Mouse (Mus musculus) thymus, postnatal 4 days (tissue): ENCODE results near the gene Prkg1.
A peak's percentile ranks its signal among the peaks of the same experiment; 100 is the strongest.
"Not testable (repeated sequence)": the region's sequence is repeated elsewhere in the genome, so short reads cannot be mapped to it uniquely, and the experiment has no call there.

Experiments used
- DNase-seq: peaks from one replicate; pipeline ENCODE4 v3.0.0; 2021

Prkg1 gene

DNA sequence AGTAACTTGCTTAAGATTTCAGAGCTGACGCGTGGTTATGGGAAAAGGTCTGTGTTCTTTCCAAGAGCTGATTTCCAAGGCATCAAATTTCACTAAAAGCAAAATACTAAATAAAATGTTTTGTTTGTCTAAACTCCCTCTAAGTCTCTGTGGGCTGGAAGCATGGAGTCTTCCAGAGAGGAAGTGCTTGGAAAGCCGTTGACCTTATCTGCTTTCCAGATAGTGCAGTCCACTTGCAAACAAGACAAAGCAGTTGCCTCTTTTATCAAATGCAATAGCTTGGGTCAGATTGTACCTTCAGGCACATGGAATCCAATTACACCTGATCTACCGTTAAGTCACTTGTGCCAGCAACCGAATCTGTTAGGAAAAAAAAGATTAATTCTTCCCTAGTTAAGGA, 340.5 kb downstream of the Prkg1 start:
- DNase-seq = no peak

DNA sequence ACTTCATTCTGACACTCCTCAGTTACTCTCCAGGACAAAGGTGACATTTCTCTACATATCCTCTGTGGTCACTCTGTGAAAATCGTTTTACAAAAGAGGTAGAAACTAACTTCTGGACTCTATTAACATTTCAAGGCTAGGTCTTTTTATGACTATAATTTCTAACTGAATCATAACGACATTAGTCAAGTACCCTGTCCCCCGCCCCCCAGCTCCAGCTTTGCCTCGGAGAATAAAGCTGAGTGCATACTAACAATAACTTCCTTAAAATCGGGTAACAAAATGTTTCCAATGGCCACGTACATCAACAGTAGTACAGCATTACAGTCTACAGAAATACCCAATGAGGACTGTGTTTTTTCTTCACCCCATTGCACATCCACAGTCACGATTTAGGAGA, 351.3 kb downstream of the Prkg1 start:
- DNase-seq = no peak

DNA sequence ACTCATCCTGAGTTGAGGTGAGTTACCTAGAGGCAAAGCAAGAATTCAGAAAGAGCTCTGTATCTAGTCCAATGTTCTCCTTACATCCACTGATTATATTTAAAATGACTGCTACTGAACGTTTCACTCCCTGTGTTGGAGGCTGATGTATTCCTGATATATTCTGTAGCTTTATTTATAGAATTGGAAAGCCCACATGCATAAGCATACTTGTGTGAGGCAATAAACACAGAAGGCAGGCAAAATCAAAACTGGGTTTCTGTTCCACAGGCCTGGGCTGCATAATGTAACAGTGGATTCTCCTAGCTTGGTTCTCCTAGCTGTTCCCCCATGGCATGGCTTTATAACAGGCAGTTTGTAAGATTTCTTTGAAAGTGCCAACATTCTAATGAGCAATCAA, 368.7 kb downstream of the Prkg1 start:
- no peak for DNase-seq

DNA sequence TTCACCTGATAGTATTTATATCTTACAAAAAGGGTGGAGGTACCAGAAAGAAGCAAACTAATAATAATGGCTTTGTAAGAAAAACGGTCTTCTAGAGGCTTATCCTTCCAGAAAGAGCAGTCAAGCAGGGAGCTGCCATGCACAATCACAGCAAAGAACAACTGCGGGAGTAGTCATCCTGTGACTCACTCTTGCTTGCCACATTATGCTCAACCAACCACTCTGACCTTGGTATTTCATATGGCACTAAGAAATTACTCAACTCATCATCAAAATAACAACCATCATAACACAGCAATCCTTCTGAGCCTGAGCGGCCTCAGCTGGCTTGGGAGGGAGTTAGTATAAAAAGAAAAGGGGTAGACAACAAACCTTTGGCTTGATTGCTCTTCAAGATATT, 379.5 kb downstream of the Prkg1 start:
- DNase-seq = no peak

DNA sequence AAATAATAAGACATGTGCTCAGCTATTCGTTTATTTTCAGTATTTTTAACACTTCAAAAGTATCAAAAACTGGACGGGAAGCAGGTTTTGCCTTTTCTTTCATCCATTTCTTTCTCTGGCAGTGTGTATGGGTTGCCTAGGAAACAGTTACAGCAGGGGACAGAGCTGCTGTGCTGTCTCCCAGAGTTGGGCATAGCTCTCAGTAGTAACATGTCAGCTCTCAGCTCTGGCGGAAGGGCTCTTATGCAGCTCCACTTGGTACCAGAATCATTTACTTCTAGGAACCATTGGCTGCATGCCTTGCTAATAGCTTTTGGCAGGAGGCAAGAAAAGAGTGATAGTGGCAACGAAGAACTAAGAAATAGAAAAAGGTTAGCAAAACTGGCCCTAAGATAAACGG, 381.0 kb downstream of the Prkg1 start:
- no peak for DNase-seq

DNA sequence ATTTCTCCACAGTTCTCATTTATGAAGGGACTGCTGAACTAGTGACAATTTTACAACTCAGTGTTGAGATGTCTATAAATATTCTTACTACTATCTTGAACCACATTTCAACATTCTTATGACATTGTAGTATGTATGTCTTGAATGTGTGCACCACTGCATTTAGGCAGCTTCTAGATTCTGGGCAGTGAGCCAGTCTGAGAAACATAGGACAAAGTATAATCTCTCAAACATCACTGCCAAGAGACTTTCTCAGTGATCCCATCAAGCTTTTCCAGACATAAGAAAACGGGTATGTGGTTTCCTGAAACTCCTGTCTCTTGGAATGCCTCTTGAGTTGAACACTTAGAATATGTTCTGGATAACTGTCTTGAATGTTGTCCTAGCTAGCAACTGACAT, 394.7 kb downstream of the Prkg1 start:
- no peak for DNase-seq

DNA sequence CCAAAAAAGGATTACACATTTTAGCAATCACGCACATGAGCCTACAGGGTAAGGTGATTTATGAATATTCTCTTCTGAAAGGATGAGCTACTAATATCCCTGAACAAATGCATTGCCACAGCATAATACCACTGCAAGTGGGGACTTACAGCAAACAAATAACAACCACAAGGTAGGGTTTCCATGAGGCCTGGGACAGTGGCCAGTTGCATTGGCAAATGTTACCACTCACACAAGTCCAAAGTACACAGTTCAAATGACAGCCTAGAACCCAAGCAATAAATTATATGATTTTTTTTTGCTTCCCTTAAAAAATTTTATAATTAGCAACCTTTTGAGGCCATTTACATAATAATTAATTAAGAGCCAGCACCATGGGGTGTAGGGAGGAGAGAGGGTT, 395.7 kb downstream of the Prkg1 start:
- DNase-seq = no peak

DNA sequence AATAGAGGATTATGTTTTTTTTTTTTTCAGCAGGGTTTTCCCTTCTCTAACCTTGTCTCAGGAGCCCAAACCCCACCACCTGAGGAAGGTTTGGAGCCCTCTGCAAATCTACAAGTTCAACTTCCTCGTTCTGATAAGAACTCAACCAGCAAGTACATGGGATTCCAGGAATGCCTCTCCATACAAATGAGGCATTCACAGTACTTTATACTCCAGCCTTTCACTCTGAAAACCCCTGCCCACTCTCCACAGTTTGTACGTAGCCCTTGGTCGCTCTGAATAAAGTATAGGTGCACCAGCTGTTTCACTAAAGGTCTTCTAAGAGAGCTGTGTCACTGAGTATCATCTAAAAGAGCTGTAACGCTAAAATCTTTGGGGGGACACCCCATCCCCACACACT, 402.8 kb downstream of the Prkg1 start:
- no peak for DNase-seq

DNA sequence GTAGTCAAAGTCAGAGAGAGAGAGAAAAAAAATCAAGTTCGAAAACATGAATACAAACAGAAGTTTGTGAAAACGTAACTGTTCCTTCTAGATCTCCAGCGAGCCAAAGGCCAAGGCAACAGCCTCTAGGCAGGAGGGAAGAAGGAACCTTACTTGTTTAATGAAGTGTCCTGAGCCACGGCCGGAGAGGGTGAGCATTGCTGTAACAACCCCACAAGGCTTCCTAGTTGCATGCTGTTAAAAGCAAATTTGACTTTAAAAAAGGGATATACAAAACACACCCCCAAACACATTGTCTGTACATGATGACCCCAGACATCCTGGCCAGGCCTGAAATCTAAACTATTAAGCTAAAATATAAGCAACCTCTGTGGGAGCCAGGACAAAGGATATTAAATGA, 403.3 kb downstream of the Prkg1 start:
- no peak for DNase-seq

DNA sequence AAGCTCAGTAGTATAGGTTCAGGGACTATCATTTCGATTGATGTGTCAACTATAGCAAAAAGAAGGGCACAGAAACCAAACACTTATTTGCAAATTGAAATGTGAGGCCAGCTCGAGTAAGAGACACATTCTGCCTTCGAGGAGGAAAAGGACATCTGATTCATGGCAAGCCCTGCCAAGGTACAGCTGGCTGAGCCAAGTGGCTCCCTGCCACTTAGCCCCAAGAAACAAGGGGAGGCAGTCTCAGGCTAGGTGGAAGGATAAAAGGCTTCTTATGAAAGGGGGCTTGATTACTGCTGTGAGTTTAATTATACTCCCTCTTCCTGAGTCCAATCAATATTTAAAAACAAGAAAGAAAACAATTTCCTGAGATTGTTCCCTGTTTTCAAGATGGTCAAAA, 403.7 kb downstream of the Prkg1 start:
- DNase-seq = no peak

DNA sequence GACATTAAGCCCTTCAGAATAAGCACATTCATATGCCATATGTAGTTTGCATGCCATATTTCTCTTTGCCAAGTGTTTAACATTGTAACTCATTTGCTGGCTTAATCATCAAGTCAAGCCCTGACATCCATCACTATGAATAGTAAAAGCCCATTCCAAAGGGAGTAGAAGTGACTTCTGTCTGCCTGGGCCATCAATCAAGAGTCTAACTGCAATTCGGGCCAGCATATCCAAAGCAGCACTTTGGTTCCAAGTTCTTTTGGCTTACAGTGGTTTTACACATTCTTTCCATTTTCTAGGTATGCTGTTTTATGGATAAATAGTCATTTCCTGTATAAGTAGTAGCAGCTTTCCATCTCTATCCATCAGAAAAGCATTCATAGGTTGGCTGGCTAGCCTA, 409.9 kb downstream of the Prkg1 start:
- DNase-seq = no peak

DNA sequence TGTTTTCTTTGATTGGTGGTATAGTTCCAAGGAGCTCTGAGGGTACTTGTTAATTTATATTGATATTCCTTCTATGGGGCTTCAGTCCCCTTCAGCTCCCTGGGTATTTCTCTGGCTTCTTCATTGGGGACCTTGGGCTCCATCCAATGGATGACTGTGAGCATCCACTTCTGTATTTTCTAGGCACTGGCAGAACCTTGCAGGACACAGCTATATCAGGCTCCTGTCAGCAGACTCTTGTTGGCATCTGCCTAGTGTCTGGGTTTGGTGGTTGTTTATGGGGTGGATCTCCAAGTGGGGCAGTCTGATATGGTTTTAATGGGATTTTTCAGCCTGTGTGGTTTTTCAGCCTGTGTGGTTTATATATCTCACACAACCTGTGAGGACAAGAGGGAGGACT, 412.0 kb downstream of the Prkg1 start:
- DNase-seq = not testable (repeated sequence)

DNA sequence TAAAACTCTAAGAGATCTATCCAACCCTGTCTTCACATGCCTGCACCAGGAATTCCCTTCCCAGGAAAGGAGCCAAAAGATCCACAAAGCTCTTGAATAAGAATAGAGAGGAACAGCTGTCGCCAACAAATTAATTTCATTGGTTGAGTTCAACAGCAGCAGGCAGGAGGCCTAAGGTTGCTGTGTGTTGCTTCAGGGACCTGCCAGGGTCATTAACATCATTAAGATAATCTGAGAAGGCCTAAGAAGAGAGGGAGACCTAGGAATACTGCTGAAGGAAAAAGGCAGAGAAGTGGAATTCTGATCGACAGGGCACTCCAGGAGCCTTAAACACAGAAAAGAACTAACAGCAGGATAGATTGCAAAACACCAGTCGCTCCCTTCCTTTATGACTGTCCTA, 413.0 kb downstream of the Prkg1 start:
- no peak for DNase-seq

DNA sequence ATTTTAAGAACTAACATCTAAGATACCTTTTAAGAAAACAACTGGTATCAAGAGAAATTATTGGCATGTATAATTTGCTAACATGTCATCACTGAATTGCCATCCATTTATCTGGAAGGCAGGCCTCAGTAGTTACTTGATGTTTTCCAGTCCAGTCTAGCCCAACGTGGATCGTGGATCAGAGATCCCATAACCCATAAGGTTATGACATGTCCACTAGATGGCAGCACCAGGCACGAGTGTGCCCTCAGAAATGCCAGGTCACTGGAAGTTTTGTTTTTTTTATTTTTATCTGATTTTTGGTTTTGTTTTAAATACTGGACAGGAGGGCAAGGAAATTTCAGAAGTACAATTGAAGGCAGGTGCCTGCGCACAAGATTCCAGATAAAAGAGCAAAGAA, 422.7 kb downstream of the Prkg1 start:
- peak; percentile 71 for DNase-seq

DNA sequence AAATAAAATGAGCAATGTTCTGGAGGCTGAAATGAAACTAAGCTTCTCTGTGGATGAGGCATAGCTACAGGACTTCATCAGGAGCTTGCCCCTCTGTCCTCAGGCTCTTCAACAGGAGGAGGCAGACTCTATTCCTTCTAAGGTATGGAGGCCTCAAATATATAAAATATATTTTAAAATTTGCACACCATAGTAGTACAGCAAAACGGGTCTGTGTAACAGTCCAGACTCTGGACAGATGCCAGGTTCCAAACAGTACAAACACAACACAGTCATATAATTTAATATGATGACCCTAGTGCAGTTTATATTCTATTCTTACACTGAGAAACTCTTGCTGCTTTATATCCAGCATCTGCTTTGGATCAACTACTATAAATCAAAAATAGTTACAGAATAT, 423.9 kb downstream of the Prkg1 start:
- no peak for DNase-seq

DNA sequence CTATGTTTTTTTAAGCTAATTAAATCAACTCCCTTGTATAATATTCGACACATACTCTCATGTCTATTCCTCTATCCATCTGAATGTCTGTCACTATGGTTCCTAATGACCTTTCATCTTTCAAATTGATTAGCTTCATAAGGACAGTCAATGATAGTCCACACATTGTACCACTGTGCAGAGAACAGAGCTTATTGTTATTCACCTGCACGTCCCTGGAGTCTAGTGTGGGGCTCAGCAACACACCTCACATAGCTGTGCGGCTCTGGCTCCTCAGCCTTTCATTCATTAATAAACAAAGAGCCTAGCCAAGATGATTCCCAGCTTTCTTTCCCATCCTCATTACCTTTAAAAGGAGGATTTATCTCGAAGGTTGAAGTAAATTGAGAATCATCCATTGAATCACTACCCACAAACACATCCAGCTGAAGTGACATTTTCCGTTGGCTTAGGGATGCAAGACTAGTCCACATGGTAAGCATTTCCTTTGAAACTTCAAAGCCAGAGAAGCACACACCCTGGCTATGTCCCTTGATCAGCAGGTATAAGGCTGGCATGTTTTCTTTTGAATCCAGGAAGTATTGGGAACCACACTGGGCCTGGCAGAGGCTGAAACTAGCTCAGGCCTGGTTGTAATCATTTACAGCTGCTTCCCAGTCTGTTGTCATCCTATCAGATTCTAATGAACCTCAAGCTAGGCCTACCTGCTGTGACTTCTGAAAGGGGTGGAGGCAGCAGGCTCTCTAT, 426.3 kb downstream of the Prkg1 start:
- DNase-seq = no peak

DNA sequence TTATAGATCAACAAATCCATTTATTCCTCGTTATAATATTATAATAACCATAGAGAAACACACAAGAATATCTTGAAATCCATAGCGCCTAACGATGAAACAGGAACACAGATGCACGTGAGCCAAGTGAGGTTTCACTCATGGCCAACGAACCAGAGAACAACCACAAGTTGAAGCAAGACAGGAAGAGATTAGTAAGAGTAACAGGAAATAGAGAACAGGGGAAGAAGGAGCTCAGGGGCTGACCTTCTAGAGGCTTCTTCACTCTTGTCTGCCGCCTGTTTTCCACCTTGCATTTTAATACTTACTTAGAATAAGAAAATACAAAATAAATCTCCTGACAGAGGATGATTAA, 427.0 kb downstream of the Prkg1 start:
- DNase-seq = peak; percentile 10

DNA sequence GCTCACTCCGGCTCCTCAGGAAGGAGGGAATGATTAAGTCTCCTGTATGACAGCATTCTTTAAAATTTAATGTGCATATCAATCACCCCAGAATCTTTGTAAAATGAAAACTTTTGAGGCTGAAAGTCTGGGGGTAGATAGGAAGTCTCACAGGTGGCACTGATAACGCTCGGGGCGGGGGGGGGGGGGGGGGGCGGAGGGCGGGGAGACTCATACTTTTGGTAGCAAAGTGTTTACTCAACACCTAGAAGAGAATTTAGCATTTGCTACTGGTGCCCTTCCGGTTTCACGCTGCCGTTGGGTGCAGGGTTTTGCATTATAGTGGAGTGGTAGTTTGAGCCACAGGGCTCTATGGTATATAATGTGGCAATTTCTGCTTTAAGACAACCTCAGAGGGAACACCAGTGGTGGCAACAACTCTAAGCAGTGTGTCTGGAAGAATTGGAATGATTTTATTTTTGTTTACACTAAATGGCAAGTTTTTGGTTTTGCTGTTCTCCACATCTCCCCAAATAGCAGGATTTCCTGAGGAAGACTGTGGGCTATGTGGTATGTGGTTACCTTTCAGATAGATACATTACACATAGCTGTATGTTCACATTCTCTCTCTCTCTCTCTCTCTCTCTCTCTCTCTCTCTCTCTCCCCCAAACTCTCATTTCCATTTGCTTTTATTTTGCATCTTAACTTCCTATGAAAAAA, 427.5 kb downstream of the Prkg1 start:
- DNase-seq = peak; percentile 39

DNA sequence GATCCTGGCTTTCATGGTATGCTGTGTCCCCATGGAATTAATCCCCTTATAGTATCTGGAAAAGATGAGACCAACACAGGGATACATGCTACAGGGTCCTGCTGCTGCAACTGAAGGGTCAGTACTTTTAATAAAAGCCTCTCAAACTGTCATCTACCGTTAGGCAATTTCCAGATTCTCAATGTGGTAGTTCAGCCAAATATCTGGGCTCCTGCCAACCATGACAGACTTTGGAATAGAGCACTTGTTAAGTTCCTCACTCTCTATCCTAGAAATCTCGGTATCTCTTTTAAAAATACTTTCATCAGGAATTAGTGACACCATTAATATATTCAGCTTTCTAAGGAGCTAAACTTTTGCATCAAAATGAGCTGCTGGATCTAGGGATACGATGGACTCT, 428.5 kb downstream of the Prkg1 start:
- DNase-seq = no peak

DNA sequence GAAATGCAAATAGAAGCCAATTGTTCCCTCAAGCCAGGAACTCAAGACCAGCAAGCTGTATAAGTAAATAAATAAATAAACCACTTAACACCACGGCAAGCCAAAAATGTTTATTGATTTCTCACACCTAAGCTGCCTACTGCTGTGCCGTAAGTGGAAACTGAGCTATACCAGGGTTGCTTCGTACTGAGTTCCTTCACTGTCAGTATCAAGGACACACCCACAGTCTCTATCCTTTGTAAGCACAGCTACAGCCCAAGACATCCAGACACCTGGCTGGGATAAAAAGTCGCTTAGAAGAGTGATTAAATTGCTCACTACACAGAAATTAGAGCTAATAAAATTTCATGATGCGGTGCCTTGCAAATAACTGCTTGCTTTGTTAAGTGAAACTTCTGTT, 434.9 kb downstream of the Prkg1 start:
- no peak for DNase-seq

DNA sequence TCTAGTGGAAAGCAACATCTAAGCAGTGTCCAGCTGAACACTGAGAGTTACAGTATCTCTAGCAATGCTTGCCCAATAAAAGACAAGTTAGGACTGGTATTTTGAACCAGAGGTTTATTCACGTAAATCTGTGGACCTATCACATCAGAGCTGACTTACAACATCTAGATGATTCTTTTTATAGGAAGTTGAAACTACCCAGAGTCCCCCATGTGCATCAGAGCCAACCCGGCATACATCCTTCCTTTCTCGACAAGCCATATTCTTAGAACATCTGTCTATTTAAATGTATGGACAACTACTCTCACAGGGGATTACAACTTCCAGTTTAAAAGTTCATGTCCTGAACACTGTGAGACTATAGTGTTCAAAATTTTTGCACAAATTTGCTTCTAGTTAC, 460.1 kb downstream of the Prkg1 start:
- no peak for DNase-seq

DNA sequence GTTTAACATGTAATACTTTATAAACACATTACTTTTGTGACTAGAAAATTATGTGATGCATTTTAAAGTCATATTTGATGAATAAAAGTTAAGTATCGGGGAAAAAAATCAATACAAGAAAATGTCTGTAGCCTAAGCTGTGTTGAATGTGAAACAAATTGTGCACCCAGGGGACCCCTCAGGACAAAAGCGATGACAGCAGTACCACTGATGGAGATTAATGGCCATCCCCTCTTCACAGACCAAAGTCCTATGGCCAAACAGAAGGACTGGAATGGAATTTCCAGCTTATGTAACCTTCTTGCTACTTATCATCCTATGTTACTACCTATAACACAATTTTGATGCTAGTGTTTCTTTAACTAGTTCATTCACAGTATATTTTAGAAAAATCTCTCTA, 473.6 kb downstream of the Prkg1 start:
- DNase-seq = no peak

DNA sequence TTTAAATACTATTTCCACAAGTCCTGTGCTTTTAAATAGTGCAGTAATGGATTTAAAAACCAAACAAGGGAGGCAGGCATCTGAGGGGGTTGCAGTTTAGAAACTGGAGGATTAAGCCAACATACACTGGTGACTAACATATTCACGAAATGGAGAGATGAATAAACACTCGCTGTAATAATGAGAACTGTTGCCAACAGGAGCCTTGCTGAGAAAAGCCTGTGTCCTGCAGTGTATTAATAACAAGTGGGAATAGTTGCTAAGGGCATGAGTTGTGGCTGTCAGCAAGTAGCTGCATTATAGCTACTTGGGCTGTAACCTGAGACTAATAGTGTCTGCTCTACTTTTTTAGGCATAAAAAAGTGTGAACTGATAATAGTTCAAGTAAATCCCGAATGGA, 480.3 kb downstream of the Prkg1 start:
- DNase-seq = no peak

DNA sequence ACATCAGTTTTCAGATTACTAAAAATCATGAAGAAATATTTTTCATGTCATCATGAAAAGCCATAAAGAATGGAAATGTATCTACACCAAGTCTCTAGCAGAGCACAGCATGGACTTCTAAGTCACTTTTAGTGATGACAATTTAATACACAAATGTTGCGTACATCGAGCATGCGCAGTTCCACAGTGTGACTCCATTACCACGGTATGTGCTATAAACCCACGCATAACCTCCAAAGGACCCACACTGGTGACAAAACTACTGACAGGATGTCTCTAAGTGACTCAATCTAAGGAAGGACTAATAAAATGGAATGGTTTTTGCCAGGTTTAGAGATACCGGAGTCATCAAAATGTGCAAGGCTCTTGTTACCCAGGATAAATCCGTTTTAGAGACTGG, 480.7 kb downstream of the Prkg1 start:
- DNase-seq = no peak

DNA sequence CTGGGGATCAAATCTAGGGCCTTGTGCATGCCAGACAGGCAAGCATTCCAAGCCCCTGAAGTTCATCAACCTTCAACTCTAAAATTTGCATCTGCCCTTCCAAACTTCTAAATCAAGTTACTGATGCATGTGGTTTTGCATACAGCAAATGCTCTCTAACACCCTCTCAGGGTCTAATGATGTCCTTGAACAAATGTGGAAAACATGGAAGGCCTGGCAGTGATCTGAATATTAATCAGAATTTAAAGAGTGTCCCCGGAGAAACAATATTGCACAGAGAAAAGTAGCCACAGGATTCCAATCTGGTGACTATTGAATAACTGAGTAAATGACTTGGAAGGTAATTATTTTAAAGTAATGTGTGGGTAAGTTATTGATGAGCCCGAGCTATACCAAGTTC, 481.2 kb downstream of the Prkg1 start:
- no peak for DNase-seq
